Mouse (Mus musculus) left cerebral cortex, postnatal 4 days (tissue): ENCODE measurements around the gene Igbp1b. TPM values are rescaled to one million over a fixed set of nuclear protein-coding genes. Genes with fewer than 3 reads are reported as not detected.

Experiments
- DNase-seq: peaks from one replicate; pipeline ENCODE4 v3.0.0-alpha.2; 2022
- intact Hi-C: fragments of 180-260 bp; cut with DNase I; formaldehyde crosslinking; loops from one replicate; pipeline ENCODE4 v1.15.1; 2025
- total RNA-seq, 2 experiments: library from RNA; stranded (reverse); gene quantifications; 2 replicates each; pipeline ENCODE4 v1.2.3; 2021

The Igbp1b gene
- total RNA-seq = 1 to 10 TPM; 1.1 to 1.3 TPM

DNA sequence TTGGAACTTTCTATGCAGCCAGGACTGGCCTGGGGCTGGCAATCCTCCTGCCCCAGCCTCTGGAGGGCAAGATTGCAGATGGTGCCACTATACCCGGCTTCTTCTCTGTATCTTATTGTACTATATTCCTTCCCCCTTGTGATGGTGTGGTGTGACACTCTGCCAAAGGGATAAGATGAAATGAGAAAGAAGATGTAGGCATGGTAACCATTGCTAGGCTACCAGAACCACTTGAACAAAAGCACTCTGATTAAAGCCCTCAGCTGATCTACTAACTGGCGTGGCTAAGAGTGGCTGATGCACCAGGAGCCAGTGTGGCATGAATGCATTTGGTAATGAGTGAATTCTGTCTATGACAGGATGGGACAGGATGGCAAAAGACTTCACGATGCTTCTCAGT is at the start of gene Igbp1b:
TSS of gene Igbp1b (minus strand) at position 29 of the 400 bp plus-strand sequence.
- no peak for DNase-seq
- intact Hi-C loops = no loop called here

DNA sequence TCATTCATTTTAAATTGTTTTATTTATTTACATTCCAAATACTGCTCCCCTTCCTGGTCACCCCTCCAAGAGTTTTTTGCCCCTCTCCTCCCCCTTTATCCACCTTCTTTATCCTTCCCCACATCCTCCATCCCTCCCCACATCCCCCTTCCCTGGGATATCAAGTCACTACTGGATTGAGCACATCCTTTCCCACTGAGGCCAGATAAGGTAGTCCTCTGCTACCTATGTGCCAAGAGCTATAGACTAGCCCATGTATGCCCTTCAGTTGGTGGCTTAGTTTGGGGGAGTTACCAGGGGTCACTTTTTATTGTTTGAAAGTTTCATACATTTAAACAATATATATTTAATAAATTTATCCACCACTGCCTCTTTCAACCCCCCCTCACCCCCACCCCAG is 24.6 kb upstream of the Igbp1b start:
- intact Hi-C loops = no loop called here
- DNase-seq = no peak

DNA sequence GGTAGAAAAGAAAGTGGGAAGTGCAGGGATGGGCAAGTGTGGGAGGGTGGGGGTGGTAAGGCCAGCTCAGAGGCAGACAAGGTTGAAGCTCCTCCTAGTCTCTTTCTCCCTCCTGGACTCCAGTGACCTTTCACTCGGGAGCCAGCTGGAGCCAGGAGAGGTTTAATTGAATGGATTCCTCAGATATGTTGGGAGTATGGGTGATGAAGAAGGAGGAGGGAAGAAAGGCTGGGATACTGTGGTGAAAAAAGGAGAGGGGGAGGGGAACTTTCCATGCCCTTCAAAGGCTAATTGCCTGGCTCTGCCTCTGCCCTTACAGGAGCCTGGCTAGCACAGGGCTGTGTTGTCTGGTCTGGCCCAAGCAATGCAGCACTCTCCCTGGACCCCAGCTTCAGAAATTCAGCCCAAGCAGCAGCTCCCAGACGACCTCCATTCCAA is 14.4 kb upstream of the Igbp1b start:
- intact Hi-C loops = no loop called here
- DNase-seq = no peak

DNA sequence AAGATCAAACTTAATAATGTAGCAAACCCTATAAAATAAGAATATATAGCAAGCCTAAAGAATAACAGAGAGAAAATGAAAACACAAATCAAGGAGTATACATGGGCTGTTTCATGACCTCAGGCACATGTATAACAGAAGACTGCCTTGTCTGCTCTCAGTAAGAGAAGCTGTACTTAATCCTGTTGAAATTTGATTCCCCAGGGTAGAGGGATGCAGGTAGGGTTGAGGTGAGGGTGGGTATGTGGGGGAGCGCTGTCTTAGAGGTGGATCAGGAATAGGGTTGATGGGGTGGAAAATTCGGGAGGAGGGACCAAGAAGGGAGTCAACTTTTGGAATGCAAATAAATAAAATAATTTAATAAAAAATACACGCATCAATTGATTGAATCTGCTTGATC is 7.1 kb upstream of the Igbp1b start:
- intact Hi-C loops = no loop called here
- DNase-seq = no peak

DNA sequence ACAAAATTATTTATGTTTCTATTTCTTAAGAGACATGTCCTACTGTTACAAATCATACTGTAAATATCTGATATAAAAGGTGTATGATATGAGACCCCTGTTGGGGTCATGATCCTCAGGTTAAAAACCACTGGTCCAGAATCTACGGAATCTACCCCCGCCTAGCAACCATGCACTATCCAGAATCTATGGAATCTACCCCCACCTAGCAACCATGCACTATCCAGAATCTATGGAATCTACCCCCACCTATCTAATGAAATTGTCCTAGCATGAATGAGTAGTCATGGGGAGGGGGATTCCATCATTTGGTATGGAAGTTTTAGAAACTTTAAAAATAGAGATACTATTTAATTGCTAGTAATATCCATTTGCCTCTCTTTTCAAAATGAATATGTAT is 12.7 kb downstream of the Igbp1b start:
- no peak for DNase-seq
- intact Hi-C loops = no loop called here

DNA sequence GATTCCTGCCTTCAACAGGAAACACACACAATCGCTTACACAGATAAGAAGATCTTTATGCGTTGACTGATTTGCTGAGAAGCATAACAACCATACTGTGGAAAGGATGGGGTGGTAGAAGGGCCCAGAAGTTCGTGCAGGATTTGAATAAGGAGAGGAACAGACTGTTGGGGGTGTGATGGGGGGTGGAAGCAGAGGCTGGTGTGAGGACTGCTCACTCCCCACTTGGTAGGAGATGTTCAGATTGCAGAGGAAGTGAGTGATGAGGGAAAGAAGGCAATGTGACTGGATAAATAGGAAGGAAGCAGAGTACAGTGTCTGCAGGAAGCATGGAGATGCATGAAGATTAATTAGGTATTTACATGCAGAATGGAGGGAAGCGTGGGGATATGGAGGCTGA is 19.0 kb downstream of the Igbp1b start:
- no peak for DNase-seq
- intact Hi-C loops = no loop called here

DNA sequence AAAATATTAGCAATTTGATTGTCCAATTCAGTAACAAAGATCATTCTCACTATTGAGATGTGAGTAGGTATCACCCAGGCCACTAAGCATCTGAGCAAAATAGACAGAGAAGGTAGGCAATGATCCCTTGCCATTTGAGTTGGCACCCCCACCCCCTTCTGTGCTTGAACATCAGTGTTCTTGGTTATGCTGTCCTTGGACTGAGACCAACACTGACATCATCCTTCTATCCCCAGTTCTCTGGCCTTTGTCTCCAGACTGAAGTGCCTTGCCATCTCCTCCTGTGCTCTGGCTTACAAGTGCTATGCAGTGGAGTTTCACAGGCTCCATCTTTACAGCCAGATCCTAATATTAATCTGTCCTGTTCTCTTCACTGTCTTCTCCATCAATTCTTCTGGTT is 37.6 kb downstream of the Igbp1b start:
- intact Hi-C loops = no loop called here
- DNase-seq = no peak

DNA sequence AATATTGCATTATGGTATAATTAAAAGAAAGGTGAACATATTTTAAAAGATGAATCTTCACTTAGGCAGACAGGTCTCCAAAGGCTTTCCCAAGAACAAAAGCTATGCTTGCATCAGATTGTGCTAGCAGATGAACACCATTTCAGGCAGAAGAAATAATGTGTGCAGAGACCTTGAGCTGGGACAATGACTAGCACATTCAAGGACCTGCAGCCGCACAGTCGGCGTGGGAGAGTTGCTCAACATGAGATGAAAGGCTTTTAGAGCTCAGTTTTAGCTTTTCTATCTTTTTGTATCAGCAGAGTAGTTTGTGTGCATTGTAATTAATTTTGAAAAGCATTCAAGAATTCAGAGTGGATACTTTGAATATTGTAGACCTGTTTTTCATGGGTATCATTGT is 39.9 kb downstream of the Igbp1b start:
- DNase-seq = no peak
- intact Hi-C loops = no loop called here

Other genes starting within 250 kb of the Igbp1b start
- 100 to 1,000 TPM; 246 to 262 TPM for gene Lmo3, start 76.6 kb downstream of the Igbp1b start, total RNA-seq